Mouse (Mus musculus) MEL (cell line): Measurements from ENCODE around the gene Tprn.

ENCODE experiments used
- ELF1 ChIP-seq: IDR thresholded peaks from 2 replicates; pipeline ENCODE4 v1.6.1; 2014; ENCODE audit warnings: low read depth, mild to moderate bottlenecking, inconsistent platforms, low read length, improper control_type of control experiment, moderate library complexity
- EP300 ChIP-seq, 2 experiments: IDR thresholded peaks; 2 replicates each; pipeline ENCODE4 v1.6.1; 2011; ENCODE audit warnings: improper control_type of control experiment in 2 of 2, low read length in 2 of 2, low read depth in 1 of 2, mild to moderate bottlenecking in 1 of 2
- ETS1 ChIP-seq: IDR thresholded peaks from 2 replicates; pipeline ENCODE4 v1.6.1; 2012; ENCODE audit warnings: low read depth, mild to moderate bottlenecking, inconsistent platforms, low read length, improper control_type of control experiment, moderate library complexity
- MAX ChIP-seq: IDR thresholded peaks from 2 replicates; pipeline ENCODE4 v1.6.1; 2011; ENCODE audit warnings: low read length, improper control_type of control experiment
- POLR2A ChIP-seq, 2 experiments: IDR thresholded peaks; 2 replicates each; pipeline ENCODE4 v1.6.1; 2011 to 2012; ENCODE audit warnings: low read length in 2 of 2, mild to moderate bottlenecking in 2 of 2, control low read depth in 1 of 2, improper control_type of control experiment in 1 of 2, low read depth in 1 of 2, moderate library complexity in 1 of 2; ENCODE audit not compliant: control insufficient read depth in 1 of 2, insufficient read depth in 1 of 2, poor library complexity in 1 of 2
- UBTF ChIP-seq: IDR thresholded peaks from 2 replicates; pipeline ENCODE4 v1.6.1; 2012; ENCODE audit warnings: low read depth, mild to moderate bottlenecking, inconsistent platforms, low read length, improper control_type of control experiment, moderate library complexity, borderline replicate concordance; ENCODE audit not compliant: insufficient read depth

- no peak for TF ChIP-seq MAX
- TF ChIP-seq EP300 (IDR thresholded peaks at IDR 0.05; ENCODE audit: low read depth in 1 of 2, low read length in 2 of 2) = no peak
- no peak for TF ChIP-seq ETS1
- no peak for TF ChIP-seq UBTF
- TF ChIP-seq ELF1 = no peak
- no peak for TF ChIP-seq POLR2A (IDR thresholded peaks at IDR 0.05; ENCODE audit: control insufficient read depth in 1 of 2, insufficient read depth in 1 of 2, low read depth in 1 of 2, low read length in 2 of 2, poor library complexity in 1 of 2)
Measured at GRCm38 (mm10) chr2:25213266-25213865, 49.1 kb upstream of the Tprn start.
